8 mouse cellular contexts compared by ENCODE assay signal in genomic region chr3:104817991-104818748, GRCm38 (mm10). TPM values are rescaled to one million over a fixed set of nuclear protein-coding genes. Genes with fewer than 3 reads are reported as not detected.
A peak's percentile ranks its signal among the peaks of the same experiment; 100 is the strongest.
DNase-seq lines count a peak whose midpoint lies in the region; ATAC-seq and TF ChIP-seq lines count a peak whose summit lies in the region.

Mov10 (minus strand) TSS chr3:104818563.

- DNase-seq in 416B (ENCODE audit: low read depth): peak; percentile 93
- DNase-seq in adrenal gland, postnatal 10 days: peak; percentile 79
- DNase-seq in embryonic facial prominence, embryonic 11.5 days (ENCODE audit: low spot score): peak; percentile 80
- DNase-seq in heart, adult 18-20 months: peak; percentile 76 to 78
- DNase-seq in kidney, adult 11 months: peak; percentile 90
- peak; percentile 84 for DNase-seq in liver
- peak; percentile 70 for DNase-seq in midbrain, postnatal 0 days (ENCODE audit: low spot score)
- peak; percentile 66 to 69 for DNase-seq in spleen, postnatal 36 days (ENCODE audit: low spot score in 2 of 2)

- H3K27me3 ChIP-seq in embryonic facial prominence, embryonic 11.5 days (ENCODE audit: control insufficient read depth, insufficient read depth, low read length): no peaks in the 10 kb centered on the region
- H3K27me3 ChIP-seq in midbrain, postnatal 0 days (ENCODE audit: insufficient read depth, low read length): no peaks in the 10 kb centered on the region

- WGBS in embryonic facial prominence, embryonic 11.5 days: 0% methylated on average over 38 of the region's 40 CpGs
- under 1% methylated on average over 35 of the region's 40 CpGs for WGBS in midbrain, postnatal 0 days

- no peak for TF ChIP-seq CTCF in midbrain, postnatal 0 days (IDR thresholded peaks at IDR 0.05)

- no peaks in the 10 kb centered on the region for H3K4me1 ChIP-seq in embryonic facial prominence, embryonic 11.5 days (ENCODE audit: control insufficient read depth, insufficient read depth, low read length)
- peaks cover 3% of the 10 kb centered on the region; the same call in 1 of the 2 replicates for H3K4me1 ChIP-seq in midbrain, postnatal 0 days (ENCODE audit: insufficient read depth, low read length)

- H3K36me3 ChIP-seq in embryonic facial prominence, embryonic 11.5 days (replicated peaks; ENCODE audit: control insufficient read depth, insufficient read depth, low read depth, low read length): no peaks in the 10 kb centered on the region
- peaks cover 2% of the 10 kb centered on the region; the same call in 1 of the 2 replicates for H3K36me3 ChIP-seq in midbrain, postnatal 0 days (ENCODE audit: insufficient read depth, low read length)

- H3K9me3 ChIP-seq in embryonic facial prominence, embryonic 11.5 days (replicated peaks; ENCODE audit: control insufficient read depth, low read length): no peaks in the 10 kb centered on the region
- no peaks in the 10 kb centered on the region for H3K9me3 ChIP-seq in midbrain, postnatal 0 days (ENCODE audit: low read length)

- peak within 1 kb of the TSS; percentile 92 for H3K4me3 ChIP-seq in embryonic facial prominence, embryonic 11.5 days (ENCODE audit: low read depth, low read length)
- H3K4me3 ChIP-seq in midbrain, postnatal 0 days (ENCODE audit: low read depth, low read length): peak within 1 kb of the TSS; percentile 84

- H3K4me2 ChIP-seq in embryonic facial prominence, embryonic 11.5 days (ENCODE audit: low read depth, low read length): peak within 1 kb of the TSS; percentile 87
- H3K4me2 ChIP-seq in midbrain, postnatal 0 days (ENCODE audit: low read depth, low read length, poor library complexity, severe bottlenecking): peak within 1 kb of the TSS; percentile 96

- ATAC-seq in embryonic facial prominence, embryonic 11.5 days (replicated peaks; ENCODE audit: insufficient number of reproducible peaks, low FRiP score, low TSS enrichment, low read depth): peak; percentile 68
- peak; percentile 72 for ATAC-seq in midbrain, postnatal 0 days (ENCODE audit: low FRiP score)

- H3K27ac ChIP-seq in embryonic facial prominence, embryonic 11.5 days (replicated peaks; ENCODE audit: low read depth, low read length): peak within 1 kb of the TSS; percentile 92
- H3K27ac ChIP-seq in midbrain, postnatal 0 days (ENCODE audit: low read depth, low read length): peak within 1 kb of the TSS; percentile 68

- peak within 1 kb of the TSS; percentile 83 for H3K9ac ChIP-seq in embryonic facial prominence, embryonic 11.5 days (replicated peaks; ENCODE audit: low read length)
- peak within 1 kb of the TSS; percentile 84 for H3K9ac ChIP-seq in midbrain, postnatal 0 days (replicated peaks; ENCODE audit: low read length, poor library complexity, severe bottlenecking)

RNA-seq across cellular contexts. Expression of gene Mov10, which starts in this region (rescaled TPM):
- total RNA-seq in adrenal gland, postnatal 10 days (2021): 10 to 100 TPM; 29.8 to 30.0 TPM
- 36.4 and 47.8 TPM in 2 replicates for polyA plus RNA-seq in embryonic facial prominence, embryonic 11.5 days (2014; fragmentation: Nextera tagmentation; extraction: Ambion mirVana)
- 1 to 10 TPM; 6.2 TPM for total RNA-seq in heart, adult 18-20 months (2021)
- 7.9 and 18.2 TPM in 2 replicates for total RNA-seq in midbrain, postnatal 0 days (2014; rRNA removed)
- polyA plus RNA-seq in midbrain, postnatal 0 days (2015; fragmentation: Nextera tagmentation; extraction: Ambion mirVana): 6.1 and 7.7 TPM in 2 replicates

Comparison
In these comparisons a context has a peak if more than half of its experiments do, and no peak if none do; other contexts are left out.
1. Peak in every context shown above with its lines: DNase-seq, ATAC-seq, H3K4me3 ChIP-seq and H3K27ac ChIP-seq.